Mouse (Mus musculus): Measurements from ENCODE around the gene Ifnk.

DNA sequence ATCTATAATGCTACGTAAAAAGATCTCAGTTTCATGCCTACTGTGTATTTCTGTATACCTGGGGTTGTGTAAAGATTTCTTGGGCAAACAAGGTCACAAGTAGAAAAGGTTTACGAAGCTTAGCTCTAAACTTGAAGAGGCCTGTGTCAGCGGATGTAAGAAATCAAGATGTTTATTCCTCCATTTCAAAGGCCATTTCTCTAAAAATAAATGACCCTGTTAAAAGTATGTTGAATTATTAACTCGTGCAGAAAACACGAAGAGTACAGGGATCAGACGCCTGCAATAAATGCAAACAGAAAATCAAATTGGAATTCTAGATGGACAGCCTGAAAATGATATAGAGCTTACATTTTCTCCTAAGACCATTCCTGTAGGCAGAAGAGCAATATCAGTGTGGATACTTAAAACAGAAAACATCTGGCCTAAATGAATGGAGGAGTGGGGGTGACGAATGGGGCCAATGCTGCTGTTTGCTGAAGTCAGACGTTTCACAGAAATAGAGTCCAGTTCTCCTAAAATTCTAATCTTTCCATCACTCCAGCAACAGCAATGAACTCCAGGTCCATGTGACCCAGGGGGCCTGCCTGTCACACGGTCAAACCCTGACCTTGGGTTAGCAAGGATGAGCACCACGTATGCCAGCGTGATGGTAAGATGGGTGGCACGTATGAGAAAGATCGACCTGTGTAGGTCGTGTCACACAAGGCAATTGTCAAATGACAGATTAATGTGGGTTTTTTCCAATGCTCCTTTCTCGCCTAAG, 16.8 kb upstream of the Ifnk start:
- no peak for TF ChIP-seq CTCF (IDR thresholded peaks at IDR 0.05; ENCODE audit: low read depth)
- no peak for TF ChIP-seq EP300 (IDR thresholded peaks at IDR 0.05; ENCODE audit: low read depth)
